Mouse (Mus musculus): ENCODE results near the gene Gpr61.

- TF ChIP-seq TAL1 (conservative IDR thresholded peaks at IDR 0.05; ENCODE audit: low read depth, low read length) (no peak), CTCF (IDR thresholded peaks at IDR 0.05; ENCODE audit: low read depth, low read length) (no peak), GATA1 (IDR thresholded peaks at IDR 0.05; ENCODE audit: borderline replicate concordance, low read length) (no peak), POLR2AphosphoS5 (IDR thresholded peaks at IDR 0.05; ENCODE audit: insufficient replicate concordance, low read depth, low read length) (no peak)
Measured at GRCm38 (mm10) chr3:108158383-108159037, 3.8 kb upstream of the Gpr61 start.

Data from G1E (cell line).